Comparison of ENCODE assay signal across 7 mouse cellular contexts in the genomic region with DNA sequence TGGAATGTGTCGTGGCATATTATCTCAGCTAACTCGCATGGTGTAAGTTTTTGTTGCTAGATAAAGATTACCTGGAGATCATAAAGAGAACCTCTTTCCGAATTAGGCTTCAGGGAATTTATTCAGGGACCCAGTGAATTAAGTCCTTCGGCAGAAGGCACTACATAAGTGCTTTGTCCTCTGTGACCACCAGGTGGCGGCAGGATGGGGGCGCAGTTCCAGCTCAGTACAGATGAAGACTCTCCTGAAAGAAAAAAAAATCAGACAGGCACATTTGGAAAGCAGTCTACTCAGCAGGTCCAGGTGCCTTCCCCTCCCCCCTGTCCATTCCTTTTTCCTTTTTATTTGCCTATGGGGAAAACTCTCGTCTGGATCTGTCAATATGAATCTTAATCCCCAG. TPM values are rescaled to one million over a fixed set of nuclear protein-coding genes. Genes with fewer than 3 reads are reported as not detected.
DNase-seq lines count a peak whose midpoint lies in the region; TF ChIP-seq lines count a peak whose summit lies in the region.

No protein-coding gene starts in this region.

- H3K9me3 ChIP-seq in E14TG2a.4 (ENCODE audit: low read length), result no peaks in the 10 kb centered on the region

- peaks cover 9% of the 10 kb centered on the region for H3K4me1 ChIP-seq in E14TG2a.4 (replicated peaks; ENCODE audit: low read depth, low read length)
- no peaks in the 10 kb centered on the region for H3K4me1 ChIP-seq in small intestine, adult 2 months (ENCODE audit: control insufficient read depth, insufficient read depth, insufficient read length, low read length)

- DNase-seq in T-cell, adult 2 months (ENCODE audit: low spot score), result peak; percentile 54
- DNase-seq in cerebellum, postnatal 14 days, result peak; percentile 89 to 94
- DNase-seq in gastrocnemius, adult 2 months, result peak; percentile 67
- peak; percentile 69 to 82 for DNase-seq in layer of hippocampus, adult 2 months (ENCODE audit: low spot score in 2 of 2)
- peak; percentile 48 for DNase-seq in lung, postnatal 25 days (ENCODE audit: low spot score)

- peaks cover 46% of the 10 kb centered on the region for H3K27me3 ChIP-seq in E14TG2a.4 (ENCODE audit: insufficient read depth, low read length)
- H3K27me3 ChIP-seq in small intestine, adult 2 months (ENCODE audit: control insufficient read depth, insufficient read depth, low read length), result no peaks in the 10 kb centered on the region

- peak; percentile 54 for TF ChIP-seq CTCF in E14TG2a.4 (conservative IDR thresholded peaks at IDR 0.05; ENCODE audit: low read length)
- TF ChIP-seq CTCF in gastrocnemius, adult 2 months (IDR thresholded peaks at IDR 0.05), result peak; percentile 87
- TF ChIP-seq CTCF in layer of hippocampus, adult 2 months (conservative IDR thresholded peaks at IDR 0.05), result peak; percentile 96
- TF ChIP-seq CTCF in small intestine, adult 2 months (IDR thresholded peaks at IDR 0.05; ENCODE audit: extremely low read depth, insufficient read length, insufficient replicate concordance, low read depth, low read length), result peak; percentile 78

- TF ChIP-seq POLR2A in small intestine, adult 2 months (IDR thresholded peaks at IDR 0.05; ENCODE audit: low read depth, low read length), result no peak

- intact Hi-C loops in gastrocnemius, adult 2 months (cut with DNase I), result loop anchor here (2.0 kb wide), 1 partner anchor 100 kb away; no protein-coding TSS in a partner anchor

- H3K4me3 ChIP-seq in E14TG2a.4 (replicated peaks; ENCODE audit: low read length), result no peak overlapping the region
- H3K4me3 ChIP-seq in gastrocnemius, adult 2 months, result no peak overlapping the region
- H3K4me3 ChIP-seq in layer of hippocampus, adult 2 months, result no peak overlapping the region
- no peak overlapping the region for H3K4me3 ChIP-seq in small intestine, adult 2 months (ENCODE audit: low read depth, low read length)

- H3K27ac ChIP-seq in gastrocnemius, adult 2 months, result no peak overlapping the region
- no peak overlapping the region for H3K27ac ChIP-seq in layer of hippocampus, adult 2 months
- no peak overlapping the region for H3K27ac ChIP-seq in small intestine, adult 2 months (ENCODE audit: insufficient read depth, low read depth, low read length)

- H3K36me3 ChIP-seq in E14TG2a.4 (ENCODE audit: insufficient read depth, low read length), result no peaks in the 10 kb centered on the region
- H3K36me3 ChIP-seq in small intestine, adult 2 months (ENCODE audit: control insufficient read depth, insufficient read depth, low read length), result no peaks in the 10 kb centered on the region

- WGBS in small intestine, adult 2 months, result 17% methylated on average over 7 of the region's 7 CpGs

RNA-seq across cellular contexts. Expression of a gene that starts 2.9 kb away (rescaled TPM):
- not detected for total RNA-seq in gastrocnemius, adult 2 months (2021)
- total RNA-seq in layer of hippocampus, adult 2 months (2021), result under 1 TPM; 0.15 to 0.31 TPM
- 0.10 TPM in 1 of 2 replicates, not detected in the other for polyA plus RNA-seq in small intestine, adult 2 months (2012; rRNA removed)

RNA-seq across cellular contexts. Expression of a gene that starts 7.9 kb away (rescaled TPM):
- total RNA-seq in gastrocnemius, adult 2 months (2021), result not detected
- 1 to 10 TPM; 1.6 to 2.2 TPM for total RNA-seq in layer of hippocampus, adult 2 months (2021)
- not detected in 2 replicates for polyA plus RNA-seq in small intestine, adult 2 months (2012; rRNA removed)

RNA-seq across cellular contexts. Expression of a gene that starts 48.9 kb away (rescaled TPM):
- total RNA-seq in gastrocnemius, adult 2 months (2021), result 10 to 100 TPM; 12.9 to 14.3 TPM
- 10 to 100 TPM; 58.3 to 60.8 TPM for total RNA-seq in layer of hippocampus, adult 2 months (2021)
- polyA plus RNA-seq in small intestine, adult 2 months (2012; rRNA removed), result 5.1 and 13.0 TPM in 2 replicates

RNA-seq across cellular contexts. Expression of a gene that starts 59.5 kb away (rescaled TPM):
- 1 to 10 TPM; 5.8 to 8.1 TPM for total RNA-seq in gastrocnemius, adult 2 months (2021)
- total RNA-seq in layer of hippocampus, adult 2 months (2021), result 10 to 100 TPM; 18.0 to 19.4 TPM
- polyA plus RNA-seq in small intestine, adult 2 months (2012; rRNA removed), result 0.77 and 1.7 TPM in 2 replicates
